Mouse (Mus musculus): ENCODE data around the gene Pclaf.

The Pclaf gene

GRCm38 (mm10) chr9:65890143-65890628 is at the start of gene Pclaf:
Pclaf (plus strand) TSS chr9:65890237.
- DNase-seq (ENCODE audit: low read depth in 1 of 2, low spot score in 2 of 2) = peak; percentile 53 to 60

- peak; percentile 53 to 58 for DNase-seq (ENCODE audit: low read depth in 1 of 2, low spot score in 2 of 2)
Observed at GRCm38 (mm10) chr9:65844421-65845165, 45.4 kb upstream of the Pclaf start.

- no peak for DNase-seq (ENCODE audit: low read depth in 1 of 2, low spot score in 2 of 2)
Observed at GRCm38 (mm10) chr9:65848154-65848553, 41.9 kb upstream of the Pclaf start.

- no peak for DNase-seq (ENCODE audit: low read depth in 1 of 2, low spot score in 2 of 2)
Observed at GRCm38 (mm10) chr9:65850203-65850602, 39.8 kb upstream of the Pclaf start.

DNA sequence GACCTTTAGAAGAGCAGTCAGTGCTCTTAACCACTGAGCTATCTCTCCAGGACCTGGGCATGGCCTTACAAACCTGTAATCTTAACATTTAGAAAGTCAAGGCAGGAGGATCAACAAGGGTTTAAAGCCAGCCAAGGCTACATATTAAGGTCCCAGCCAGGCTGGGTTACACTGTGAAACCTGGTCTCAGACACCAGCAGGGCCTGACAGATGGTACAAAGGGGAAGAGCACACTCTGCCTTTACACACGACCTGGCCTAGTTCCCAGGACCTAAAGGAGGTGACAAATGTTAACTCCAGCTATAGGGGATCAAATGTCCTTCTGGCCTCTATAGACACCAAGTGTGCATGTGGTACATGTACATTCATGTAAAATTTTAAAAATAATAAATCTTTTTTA is 30.4 kb upstream of the Pclaf start:
- DNase-seq (ENCODE audit: low read depth in 1 of 2, low spot score in 2 of 2) = no peak

- DNase-seq (ENCODE audit: low read depth in 1 of 2, low spot score in 2 of 2) = peak; percentile 61 to 82
Observed at GRCm38 (mm10) chr9:65884564-65885315, 5.3 kb upstream of the Pclaf start.

GRCm38 (mm10) chr9:65891126-65891525 is 1.1 kb downstream of the Pclaf start:
- no peak for DNase-seq (ENCODE audit: low read depth in 1 of 2, low spot score in 2 of 2)

DNA sequence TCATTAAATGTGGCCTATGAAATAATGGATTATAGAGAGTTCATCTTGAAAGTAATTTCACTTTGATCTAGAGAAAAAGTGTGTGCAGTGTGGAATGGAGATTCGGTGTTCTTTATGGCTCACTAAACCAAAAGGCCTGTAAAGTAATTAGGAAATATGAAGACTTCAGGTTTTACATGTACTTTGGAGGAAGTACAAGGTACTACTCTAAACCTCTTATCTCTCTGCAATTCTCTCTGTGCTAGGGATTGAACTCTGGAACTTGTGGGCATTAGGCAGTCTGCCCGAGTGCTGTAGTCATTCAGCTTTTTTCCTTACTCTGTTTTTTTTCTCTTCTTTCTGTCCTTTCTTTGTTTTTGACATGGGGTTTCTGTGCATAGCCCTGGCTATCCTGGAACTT is 6.9 kb downstream of the Pclaf start:
- DNase-seq (ENCODE audit: low read depth in 1 of 2, low spot score in 2 of 2) = no peak

- no peak for DNase-seq (ENCODE audit: low read depth in 1 of 2, low spot score in 2 of 2)
Observed at GRCm38 (mm10) chr9:65902879-65903278, 12.8 kb downstream of the Pclaf start.

DNA sequence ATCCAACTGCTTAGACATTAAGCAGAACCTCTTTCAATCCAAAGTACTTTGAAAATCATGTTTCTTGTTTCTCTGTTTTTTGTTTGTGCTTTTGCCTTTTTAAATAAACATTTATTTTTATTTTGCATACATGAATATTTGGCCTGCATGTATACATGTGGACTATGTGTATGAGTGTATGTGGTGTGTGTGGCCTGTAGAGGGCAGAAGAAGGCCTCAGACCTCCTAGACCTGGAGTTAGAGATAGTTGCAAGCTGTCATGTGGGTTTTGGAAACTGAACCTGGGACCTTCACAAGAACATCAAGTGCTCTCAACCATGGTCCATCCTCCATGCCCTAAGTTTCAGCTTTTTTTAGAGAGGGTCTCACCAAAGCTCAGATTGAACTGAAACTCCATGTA is 13.4 kb downstream of the Pclaf start:
- no peak for DNase-seq (ENCODE audit: low read depth in 1 of 2, low spot score in 2 of 2)

- DNase-seq (ENCODE audit: low read depth in 1 of 2, low spot score in 2 of 2) = peak; percentile 68 to 79
Observed at GRCm38 (mm10) chr9:65908394-65909300, 18.6 kb downstream of the Pclaf start, which contains the start of the genes Trip4 and Csnk1g1. Trip4 (minus strand) TSS chr9:65908794. Csnk1g1 (plus strand) TSS chr9:65908924.

- DNase-seq (ENCODE audit: low read depth in 1 of 2, low spot score in 2 of 2) = peak in 1 of 2 experiments; percentile 18
Observed at GRCm38 (mm10) chr9:65909301-65909801, 19.3 kb downstream of the Pclaf start.

- no peak for DNase-seq (ENCODE audit: low read depth in 1 of 2, low spot score in 2 of 2)
Observed at GRCm38 (mm10) chr9:65909837-65910236, 19.8 kb downstream of the Pclaf start.

GRCm38 (mm10) chr9:65913976-65914375 is 23.9 kb downstream of the Pclaf start:
- no peak for DNase-seq (ENCODE audit: low read depth in 1 of 2, low spot score in 2 of 2)

DNA sequence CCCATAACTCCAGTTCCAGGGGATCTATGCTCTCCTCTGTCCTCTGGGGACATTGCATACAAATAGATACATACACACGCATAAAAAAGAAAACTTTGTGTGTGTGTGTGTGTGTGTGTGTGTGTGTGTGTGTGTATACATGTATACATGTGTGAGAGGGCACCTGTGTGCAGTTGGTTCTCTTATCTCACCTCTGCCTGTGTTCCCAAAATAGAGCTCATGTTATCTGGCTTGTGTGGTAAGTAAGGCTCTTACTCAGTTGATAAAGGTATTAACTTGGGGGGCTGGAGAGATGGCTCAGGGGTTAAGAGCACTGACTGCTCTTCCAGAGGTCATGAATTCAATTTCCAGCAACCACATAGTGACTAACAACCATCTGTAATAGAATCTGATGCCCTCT is 27.0 kb downstream of the Pclaf start:
- DNase-seq (ENCODE audit: low read depth in 1 of 2, low spot score in 2 of 2) = no peak

GRCm38 (mm10) chr9:65928456-65928855 is 38.4 kb downstream of the Pclaf start:
- no peak for DNase-seq (ENCODE audit: low read depth in 1 of 2, low spot score in 2 of 2)

GRCm38 (mm10) chr9:65929826-65930225 is 39.8 kb downstream of the Pclaf start:
- DNase-seq (ENCODE audit: low read depth in 1 of 2, low spot score in 2 of 2) = no peak

GRCm38 (mm10) chr9:65937566-65937965 is 47.5 kb downstream of the Pclaf start:
- DNase-seq (ENCODE audit: low read depth in 1 of 2, low spot score in 2 of 2) = no peak

GRCm38 (mm10) chr9:65951082-65951587 is 61.1 kb downstream of the Pclaf start:
- no peak for DNase-seq (ENCODE audit: low read depth in 1 of 2, low spot score in 2 of 2)

Measured in monocyte, adult 2 months (primary cell).